Comparison of ENCODE assay signal across 21 mouse cellular contexts in the genomic region with DNA sequence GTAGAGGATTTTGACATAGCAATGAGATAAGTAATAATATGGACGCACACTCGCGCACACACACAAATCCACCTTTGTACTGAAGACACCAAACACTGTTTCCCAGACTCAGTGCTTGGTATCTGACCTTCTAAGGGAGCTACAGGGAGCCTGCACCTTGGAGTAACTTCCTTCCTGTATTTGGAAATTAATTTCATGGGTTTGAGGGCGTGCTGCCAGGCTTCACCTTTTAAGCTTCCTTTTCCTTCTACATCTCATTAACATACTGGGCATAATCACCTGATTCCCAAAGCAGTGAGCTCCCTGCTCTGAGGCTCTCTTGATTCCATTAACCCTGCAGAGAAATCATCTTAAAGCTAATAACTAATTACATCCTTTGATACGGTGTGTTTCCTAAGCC. TPM values are rescaled to one million over a fixed set of nuclear protein-coding genes. Genes with fewer than 3 reads are reported as not detected.
"Had no signal": no experiment of that assay in that cellular context is flagged by ENCODE, and none has a peak within 500 bp of the region (broad histone marks: within the 10 kb centered on the region; RNA-seq: fewer than 3 reads in every experiment).

No protein-coding gene starts in this region.

- H3K9ac ChIP-seq: liver, embryonic 12.5 days; liver, embryonic 14.5 days; lung, embryonic 15.5 days; midbrain, embryonic 13.5 days; midbrain, embryonic 15.5 days; neural tube, embryonic 12.5 days had no signal

- H3K4me1 ChIP-seq: liver, embryonic 12.5 days; lung, embryonic 15.5 days; midbrain, embryonic 13.5 days; midbrain, embryonic 15.5 days; neural tube, embryonic 12.5 days had no signal

- H3K27me3 ChIP-seq: liver, embryonic 12.5 days; lung, embryonic 15.5 days; megakaryocyte, embryonic 14.5 days; midbrain, embryonic 13.5 days; midbrain, embryonic 15.5 days; neural tube, embryonic 12.5 days had no signal

- H3K4me3 ChIP-seq: liver, embryonic 12.5 days; lung, embryonic 15.5 days; megakaryocyte, embryonic 14.5 days; midbrain, embryonic 13.5 days; midbrain, embryonic 15.5 days; neural tube, embryonic 12.5 days had no signal

- ATAC-seq: liver, embryonic 12.5 days; lung, postnatal 0 days; midbrain, embryonic 13.5 days; midbrain, embryonic 15.5 days had no signal

- H3K4me2 ChIP-seq: liver, embryonic 12.5 days; lung, embryonic 15.5 days; midbrain, embryonic 11.5 days; midbrain, embryonic 13.5 days; midbrain, embryonic 15.5 days; neural tube, embryonic 12.5 days had no signal

- H3K9me3 ChIP-seq: liver, embryonic 12.5 days; lung, embryonic 15.5 days; megakaryocyte, embryonic 14.5 days; midbrain, embryonic 13.5 days; midbrain, embryonic 15.5 days; neural tube, embryonic 12.5 days had no signal

- H3K36me3 ChIP-seq: liver, embryonic 12.5 days; lung, embryonic 15.5 days; midbrain, embryonic 13.5 days; midbrain, embryonic 15.5 days; neural tube, embryonic 12.5 days had no signal

- H3K27ac ChIP-seq: liver, embryonic 12.5 days; liver, embryonic 14.5 days; lung, embryonic 15.5 days; macrophage; midbrain, embryonic 13.5 days; midbrain, embryonic 15.5 days; neural tube, embryonic 12.5 days had no signal

- DNase-seq: lung, adult 18-20 months; lung, postnatal 36 days; right cerebral cortex, postnatal 14 days; right cerebral cortex, postnatal 4 days; spleen, adult 18-20 months; thymus, adult 2 months; thymus, postnatal 25 days; thymus, postnatal 4 days had no signal

RNA-seq across cellular contexts. Expression of a gene that starts 29.7 kb away (rescaled TPM):
- total RNA-seq: monocyte, adult 5-6 weeks; neutrophil, adult 5-6 weeks had no signal
- polyA plus RNA-seq: macrophage had no signal

RNA-seq across cellular contexts. Expression of a gene that starts 35.4 kb away (rescaled TPM):
- total RNA-seq: monocyte, adult 5-6 weeks; neutrophil, adult 5-6 weeks had no signal
- polyA plus RNA-seq: liver, embryonic 12.5 days; macrophage; midbrain, embryonic 11.5 days; midbrain, embryonic 13.5 days; neural tube, embryonic 12.5 days; neural tube, embryonic 14.5 days had no signal
